Mouse (Mus musculus) midbrain, embryonic 13.5 days (tissue): Measurements from ENCODE around the gene Tuft1. TPM values are rescaled to one million over a fixed set of nuclear protein-coding genes. Genes with fewer than 3 reads are reported as not detected.
"Not testable (repeated sequence)": the region's sequence is repeated elsewhere in the genome, so short reads cannot be mapped to it uniquely, and the experiment has no call there.

Source experiments
- ATAC-seq: fragments of 200-750 bp; cut with Nextera tagmentation; 2 replicates; pipeline ENCODE4 v1.8.0; 2017; ENCODE audit warnings: mild to moderate bottlenecking, moderate TSS enrichment, moderate library complexity
- H3K27ac ChIP-seq: fragments of 300-500 bp; sonication (generic); 2 replicates; pipeline ENCODE4 v1.5.1; 2015; ENCODE audit warnings: inconsistent platforms, mild to moderate bottlenecking, moderate library complexity
- H3K27me3 ChIP-seq: fragments of 300-500 bp; sonication (generic); 2 replicates; pipeline ENCODE4 v1.6.1; 2015; ENCODE audit warnings: mild to moderate bottlenecking, inconsistent platforms
- H3K36me3 ChIP-seq: fragments of 300-500 bp; sonication (generic); 2 replicates; pipeline ENCODE4 v1.6.1; 2015; ENCODE audit warnings: mild to moderate bottlenecking, inconsistent platforms
- H3K4me1 ChIP-seq: fragments of 300-500 bp; sonication (generic); replicated peaks from 2 replicates; pipeline ENCODE4 v1.6.1; 2015; ENCODE audit warnings: inconsistent platforms
- H3K4me2 ChIP-seq: fragments of 300-500 bp; sonication (generic); replicated peaks from 2 replicates; pipeline ENCODE4 v1.6.1; 2015; ENCODE audit warnings: moderate library complexity, mild to moderate bottlenecking, inconsistent platforms
- H3K4me3 ChIP-seq: fragments of 300-500 bp; sonication (generic); replicated peaks from 2 replicates; pipeline ENCODE4 v1.5.1; 2015; ENCODE audit warnings: mild to moderate bottlenecking, inconsistent platforms
- H3K9ac ChIP-seq: fragments of 300-500 bp; sonication (generic); replicated peaks from 2 replicates; pipeline ENCODE4 v1.6.1; 2015; ENCODE audit warnings: mild to moderate bottlenecking, inconsistent platforms
- H3K9me3 ChIP-seq: fragments of 300-500 bp; sonication (generic); 2 replicates; pipeline ENCODE4 v1.6.1; 2016; ENCODE audit warnings: mild to moderate bottlenecking, inconsistent platforms
- WGBS: fragments of 180-500 bp; shearing (Covaris S2); methylation state at CpG from one replicate; pipeline ENCODE4 v1.1.7; 2015; 5-methylcytosine and 5-hydroxymethylcytosine counted together
- polyA plus RNA-seq: library from polyadenylated mRNA; unstranded; fragments of >200 nt; fragmentation: Nextera tagmentation; extraction: Ambion mirVana; gene quantifications from 2 replicates; pipeline ENCODE4 v1.2.1, GENCODE M21; 2015

Tuft1 gene
- polyA plus RNA-seq, 1 experiment from 2014 or later, result 3.7 TPM

GRCm38 (mm10) chr3:94688698-94689097 lies 30.0 kb upstream of the Tuft1 start:
- not testable (repeated sequence) for H3K4me2 ChIP-seq, H3K36me3 ChIP-seq, ATAC-seq, H3K4me3 ChIP-seq, H3K4me1 ChIP-seq, H3K27ac ChIP-seq, H3K9me3 ChIP-seq, H3K9ac ChIP-seq, H3K27me3 ChIP-seq
- WGBS, result 83% methylated on average over 3 of the region's 3 CpGs

- not testable (repeated sequence) for H3K4me1 ChIP-seq, H3K9ac ChIP-seq, H3K4me2 ChIP-seq, H3K4me3 ChIP-seq, ATAC-seq, H3K9me3 ChIP-seq, H3K36me3 ChIP-seq, H3K27ac ChIP-seq, H3K27me3 ChIP-seq
- whole genome bisulfite sequencing, result 90% methylated on average over 8 of the region's 8 CpGs
Measured at GRCm38 (mm10) chr3:94685989-94686772, 27.5 kb upstream of the Tuft1 start.

GRCm38 (mm10) chr3:94683646-94684045 lies 25.0 kb upstream of the Tuft1 start:
- H3K27me3 ChIP-seq, result no peaks in the 10 kb centered on the region
- no peak overlapping the region for H3K4me2 ChIP-seq
- no peak for ATAC-seq

GRCm38 (mm10) chr3:94680783-94681182 lies 22.1 kb upstream of the Tuft1 start:
- H3K4me1 ChIP-seq, result no peaks in the 10 kb centered on the region
- H3K27ac ChIP-seq, result no peak overlapping the region
- no peaks in the 10 kb centered on the region for H3K36me3 ChIP-seq
- H3K9me3 ChIP-seq, result no peaks in the 10 kb centered on the region
- no peak overlapping the region for H3K4me2 ChIP-seq
- no peak for ATAC-seq
- H3K9ac ChIP-seq, result no peak overlapping the region
- H3K4me3 ChIP-seq, result no peak overlapping the region
- no peaks in the 10 kb centered on the region for H3K27me3 ChIP-seq
- WGBS, result 94% methylated on average over 16 of the region's 16 CpGs

More at GRCm38 (mm10) chr3:94683646-94684045, 25.0 kb upstream of the Tuft1 start:
- Histone ChIP-seq H3K9ac (no peak overlapping the region), H3K9me3 (no peaks in the 10 kb centered on the region), H3K4me3 (no peak overlapping the region), H3K27ac (no peak overlapping the region), H3K36me3 (no peaks in the 10 kb centered on the region), H3K4me1 (no peaks in the 10 kb centered on the region)
- 88% methylated on average over 6 of the region's 6 CpGs for whole genome bisulfite sequencing

GRCm38 (mm10) chr3:94680032-94680431 lies 21.4 kb upstream of the Tuft1 start:
- not testable (repeated sequence) for H3K9ac ChIP-seq, H3K4me1 ChIP-seq, H3K36me3 ChIP-seq, H3K4me3 ChIP-seq, H3K27me3 ChIP-seq, ATAC-seq, H3K4me2 ChIP-seq, H3K27ac ChIP-seq, H3K9me3 ChIP-seq
- WGBS, result 91% methylated on average over 12 of the region's 12 CpGs

GRCm38 (mm10) chr3:94679351-94679841 lies 20.7 kb upstream of the Tuft1 start:
- 80% methylated on average over 8 of the region's 8 CpGs for WGBS
- no peaks in the 10 kb centered on the region for H3K27me3 ChIP-seq
- no peak for ATAC-seq

GRCm38 (mm10) chr3:94675101-94675500 lies 16.4 kb upstream of the Tuft1 start:
- H3K4me1 ChIP-seq, H3K4me2 ChIP-seq, H3K4me3 ChIP-seq, H3K9me3 ChIP-seq, ATAC-seq, H3K9ac ChIP-seq, H3K36me3 ChIP-seq, H3K27ac ChIP-seq, H3K27me3 ChIP-seq: not testable (repeated sequence)
- 92% methylated on average over 9 of the region's 9 CpGs for WGBS

More at GRCm38 (mm10) chr3:94679351-94679841, 20.7 kb upstream of the Tuft1 start:
- H3K4me3 ChIP-seq, result no peak overlapping the region
- H3K36me3 ChIP-seq, result no peaks in the 10 kb centered on the region
- H3K9me3 ChIP-seq, result no peaks in the 10 kb centered on the region
- no peak overlapping the region for H3K9ac ChIP-seq
- no peaks in the 10 kb centered on the region for H3K4me1 ChIP-seq
- H3K4me2 ChIP-seq, result no peak overlapping the region
- no peak overlapping the region for H3K27ac ChIP-seq

- not testable (repeated sequence) for H3K9me3 ChIP-seq, H3K4me2 ChIP-seq, H3K36me3 ChIP-seq, H3K27ac ChIP-seq, H3K4me1 ChIP-seq, H3K4me3 ChIP-seq, ATAC-seq, H3K27me3 ChIP-seq, H3K9ac ChIP-seq
- WGBS, result 39% methylated on average over 7 of the region's 7 CpGs
Measured at GRCm38 (mm10) chr3:94665896-94666295, 7.2 kb upstream of the Tuft1 start.

- H3K4me3 ChIP-seq, result not testable (repeated sequence)
Measured at GRCm38 (mm10) chr3:94665060-94665802, 6.6 kb upstream of the Tuft1 start.

GRCm38 (mm10) chr3:94660841-94661240 lies 2.2 kb upstream of the Tuft1 start:
- 96% methylated on average over 2 of the region's 2 CpGs for WGBS
- ATAC-seq, H3K9ac ChIP-seq, H3K27ac ChIP-seq, H3K9me3 ChIP-seq, H3K4me3 ChIP-seq, H3K36me3 ChIP-seq, H3K4me2 ChIP-seq, H3K4me1 ChIP-seq: not testable (repeated sequence)
- peaks cover 23% of the 10 kb centered on the region; the same call in 1 of the 2 replicates for H3K27me3 ChIP-seq

More at GRCm38 (mm10) chr3:94665060-94665802, 6.6 kb upstream of the Tuft1 start:
- not testable (repeated sequence) for H3K4me2 ChIP-seq, H3K4me1 ChIP-seq, ATAC-seq, H3K36me3 ChIP-seq, H3K27ac ChIP-seq, H3K9ac ChIP-seq, H3K27me3 ChIP-seq, H3K9me3 ChIP-seq
- WGBS, result 71% methylated on average over 4 of the region's 5 CpGs

GRCm38 (mm10) chr3:94659142-94659748 lies 573 bp upstream of the Tuft1 start:
- not testable (repeated sequence) for H3K9ac ChIP-seq, H3K4me1 ChIP-seq, H3K9me3 ChIP-seq, H3K36me3 ChIP-seq, H3K27ac ChIP-seq
- Histone ChIP-seq H3K4me2 (peak overlapping the region; percentile 32), H3K4me3 (peak overlapping the region; percentile 13; the same call in 1 of the 2 replicates), H3K27me3 (peaks cover 23% of the 10 kb centered on the region; the same call in 1 of the 2 replicates)
- ATAC-seq, result peak; percentile 75
- 27% methylated on average over 8 of the region's 10 CpGs for WGBS
